ENCODE assay signal across 8 mouse cellular contexts in genomic region chr2:118887845-118888548, GRCm38 (mm10). TPM values are rescaled to one million over a fixed set of nuclear protein-coding genes. Genes with fewer than 3 reads are reported as not detected.
DNase-seq lines count a peak whose midpoint lies in the region; ATAC-seq and TF ChIP-seq lines count a peak whose summit lies in the region.

No protein-coding gene starts in this region.

- H3K27ac ChIP-seq in gastrocnemius, adult 2 months: no peak overlapping the region
- no peak overlapping the region for H3K27ac ChIP-seq in hindbrain, embryonic 16.5 days (ENCODE audit: low read depth, low read length)
- no peak overlapping the region for H3K27ac ChIP-seq in midbrain, embryonic 12.5 days (replicated peaks)

- TF ChIP-seq POLR2A in brain, embryonic 14.5 days (IDR thresholded peaks at IDR 0.05; ENCODE audit: borderline replicate concordance, extremely low read depth, insufficient read depth, insufficient read length, poor library complexity, severe bottlenecking): no peak

- peak; percentile 71 for DNase-seq in gastrocnemius, adult 2 months
- DNase-seq in gastrocnemius, postnatal 25 days: no peak
- peak; percentile 47 for DNase-seq in brain, embryonic 14.5 days (ENCODE audit: low read depth)
- no peak for DNase-seq in urinary bladder, postnatal 10 days (ENCODE audit: low spot score)
- DNase-seq in thymus, postnatal 0 days (ENCODE audit: low spot score): no peak
- no peak for DNase-seq in cerebellum, adult 11 months

- peak overlapping the region; percentile 44 for H3K4me2 ChIP-seq in hindbrain, embryonic 16.5 days (ENCODE audit: low read length)
- no peak overlapping the region; the same call in 1 of the 2 replicates for H3K4me2 ChIP-seq in midbrain, embryonic 12.5 days (replicated peaks)

- H3K27me3 ChIP-seq in hindbrain, embryonic 16.5 days (replicated peaks; ENCODE audit: control insufficient read depth, insufficient read depth, low read length): peaks cover 17% of the 10 kb centered on the region
- peaks cover 52% of the 10 kb centered on the region for H3K27me3 ChIP-seq in midbrain, embryonic 12.5 days

- H3K4me1 ChIP-seq in hindbrain, embryonic 16.5 days (ENCODE audit: control insufficient read depth, insufficient read depth, low read depth, low read length): peaks cover 5% of the 10 kb centered on the region
- H3K4me1 ChIP-seq in midbrain, embryonic 12.5 days: peaks cover 2% of the 10 kb centered on the region; the same call in 1 of the 2 replicates

- 0 out of 2 replicates have a peak, but pooled peaks have one; percentile 35 for ATAC-seq in hindbrain, embryonic 16.5 days
- 0 out of 2 replicates have a peak, but pooled peaks have one; percentile 38 for ATAC-seq in midbrain, embryonic 12.5 days (ENCODE audit: low FRiP score, low read depth)

- H3K36me3 ChIP-seq in hindbrain, embryonic 16.5 days (ENCODE audit: control insufficient read depth, insufficient read depth, low read length): no peaks in the 10 kb centered on the region
- H3K36me3 ChIP-seq in midbrain, embryonic 12.5 days: no peaks in the 10 kb centered on the region

- no peaks in the 10 kb centered on the region for H3K9me3 ChIP-seq in hindbrain, embryonic 16.5 days (ENCODE audit: control insufficient read depth, low read length)
- H3K9me3 ChIP-seq in midbrain, embryonic 12.5 days: no peaks in the 10 kb centered on the region

- H3K9ac ChIP-seq in hindbrain, embryonic 16.5 days (ENCODE audit: low read depth, low read length): peak overlapping the region; percentile 27; the same call in 1 of the 2 replicates
- no peak overlapping the region for H3K9ac ChIP-seq in midbrain, embryonic 12.5 days (replicated peaks)

- no peak for TF ChIP-seq CTCF in gastrocnemius, adult 2 months (IDR thresholded peaks at IDR 0.05)
- no peak for TF ChIP-seq CTCF in brain, embryonic 14.5 days (IDR thresholded peaks at IDR 0.05; ENCODE audit: borderline replicate concordance, extremely low read depth, insufficient read depth, insufficient read length)

- intact Hi-C loops in gastrocnemius, adult 2 months (cut with DNase I): no loop called here

- WGBS in hindbrain, embryonic 16.5 days: 29% methylated on average over 14 of the region's 14 CpGs
- 32% methylated on average over 14 of the region's 14 CpGs for WGBS in midbrain, embryonic 12.5 days

- no peak overlapping the region for H3K4me3 ChIP-seq in gastrocnemius, adult 2 months
- H3K4me3 ChIP-seq in hindbrain, embryonic 16.5 days (ENCODE audit: low read length): no peak overlapping the region
- no peak overlapping the region for H3K4me3 ChIP-seq in midbrain, embryonic 12.5 days

RNA-seq across cellular contexts. Expression of gene Bahd1, which starts 12.2 kb away (rescaled TPM):
- 1 to 10 TPM; 5.2 to 6.4 TPM for total RNA-seq in gastrocnemius, adult 2 months (2021)
- total RNA-seq in gastrocnemius, postnatal 25 days (2021): 1 to 10 TPM; 4.2 TPM
- 21.8 and 25.7 TPM in 2 replicates for polyA plus RNA-seq in brain, embryonic 14.5 days (2012; rRNA removed)
- polyA plus RNA-seq in hindbrain, embryonic 16.5 days (2015; fragmentation: Nextera tagmentation; extraction: Ambion mirVana): 6.2 and 6.5 TPM in 2 replicates
- 6.4 and 6.7 TPM in 2 replicates for polyA plus RNA-seq in midbrain, embryonic 12.5 days (2016; fragmentation: Nextera tagmentation; extraction: Ambion mirVana)
- polyA plus RNA-seq in thymus, postnatal 0 days (2015; fragmentation: Nextera tagmentation; extraction: Ambion mirVana): 10.5 and 10.9 TPM in 2 replicates

RNA-seq across cellular contexts. Expression of gene Ivd, which starts 26.2 kb away (rescaled TPM):
- total RNA-seq in gastrocnemius, adult 2 months (2021): 100 to 1,000 TPM; 122 to 189 TPM
- total RNA-seq in gastrocnemius, postnatal 25 days (2021): 100 to 1,000 TPM; 121 to 136 TPM
- 57.5 and 60.2 TPM in 2 replicates for polyA plus RNA-seq in brain, embryonic 14.5 days (2012; rRNA removed)
- polyA plus RNA-seq in hindbrain, embryonic 16.5 days (2015; fragmentation: Nextera tagmentation; extraction: Ambion mirVana): 52.2 and 56.1 TPM in 2 replicates
- 49.0 and 55.2 TPM in 2 replicates for polyA plus RNA-seq in midbrain, embryonic 12.5 days (2016; fragmentation: Nextera tagmentation; extraction: Ambion mirVana)
- 33.7 and 47.5 TPM in 2 replicates for polyA plus RNA-seq in thymus, postnatal 0 days (2015; fragmentation: Nextera tagmentation; extraction: Ambion mirVana)

RNA-seq across cellular contexts. Expression of gene Chst14, which starts 38.3 kb away (rescaled TPM):
- total RNA-seq in gastrocnemius, adult 2 months (2021): 1 to 10 TPM; 1.6 to 2.3 TPM
- total RNA-seq in gastrocnemius, postnatal 25 days (2021): 1 to 10 TPM; 2.8 TPM
- polyA plus RNA-seq in brain, embryonic 14.5 days (2012; rRNA removed): 8.4 and 10.7 TPM in 2 replicates
- polyA plus RNA-seq in hindbrain, embryonic 16.5 days (2015; fragmentation: Nextera tagmentation; extraction: Ambion mirVana): 5.3 and 7.3 TPM in 2 replicates
- 14.5 and 19.5 TPM in 2 replicates for polyA plus RNA-seq in midbrain, embryonic 12.5 days (2016; fragmentation: Nextera tagmentation; extraction: Ambion mirVana)
- 6.6 and 7.7 TPM in 2 replicates for polyA plus RNA-seq in thymus, postnatal 0 days (2015; fragmentation: Nextera tagmentation; extraction: Ambion mirVana)

Comparison
In these comparisons a context has a peak if more than half of its experiments do, and no peak if none do; other contexts are left out.
1. DNase-seq: peak in gastrocnemius, adult 2 months (single experiment) and brain, embryonic 14.5 days (single experiment); none in gastrocnemius, postnatal 25 days (single experiment), urinary bladder, postnatal 10 days (single experiment), thymus, postnatal 0 days (single experiment) and cerebellum, adult 11 months (single experiment).